Mouse (Mus musculus) kidney, adult 11 months (tissue): ENCODE results near the gene Ogfrl1.
"Not testable (repeated sequence)": the region's sequence is repeated elsewhere in the genome, so short reads cannot be mapped to it uniquely, and the experiment has no call there.

Source experiments
- DNase-seq: peaks from one replicate; pipeline ENCODE4 v3.0.0; 2022

Gene Ogfrl1

DNA sequence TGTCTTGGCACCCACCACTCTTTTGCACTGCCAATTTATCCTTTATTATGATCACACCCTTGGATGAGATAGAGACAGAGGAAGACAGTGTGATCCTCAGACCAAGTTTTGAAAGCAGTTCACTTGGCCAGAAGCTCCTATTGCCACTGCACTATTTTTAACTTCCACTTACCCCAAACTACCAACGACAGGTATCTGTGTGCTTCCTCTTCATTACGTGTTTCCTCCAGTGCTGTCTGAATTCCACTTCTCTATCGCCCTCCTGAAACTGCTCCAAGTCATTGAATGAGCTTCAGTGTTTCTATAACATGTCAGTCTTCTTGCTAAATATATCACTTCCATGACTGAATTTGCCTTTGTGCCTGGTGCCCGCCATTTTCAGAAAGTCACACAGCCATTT, at the start of gene Ogfrl1:
TSS of gene Ogfrl1 (minus strand) at position 150 of the 400 bp plus-strand sequence.
- DNase-seq = no peak

DNA sequence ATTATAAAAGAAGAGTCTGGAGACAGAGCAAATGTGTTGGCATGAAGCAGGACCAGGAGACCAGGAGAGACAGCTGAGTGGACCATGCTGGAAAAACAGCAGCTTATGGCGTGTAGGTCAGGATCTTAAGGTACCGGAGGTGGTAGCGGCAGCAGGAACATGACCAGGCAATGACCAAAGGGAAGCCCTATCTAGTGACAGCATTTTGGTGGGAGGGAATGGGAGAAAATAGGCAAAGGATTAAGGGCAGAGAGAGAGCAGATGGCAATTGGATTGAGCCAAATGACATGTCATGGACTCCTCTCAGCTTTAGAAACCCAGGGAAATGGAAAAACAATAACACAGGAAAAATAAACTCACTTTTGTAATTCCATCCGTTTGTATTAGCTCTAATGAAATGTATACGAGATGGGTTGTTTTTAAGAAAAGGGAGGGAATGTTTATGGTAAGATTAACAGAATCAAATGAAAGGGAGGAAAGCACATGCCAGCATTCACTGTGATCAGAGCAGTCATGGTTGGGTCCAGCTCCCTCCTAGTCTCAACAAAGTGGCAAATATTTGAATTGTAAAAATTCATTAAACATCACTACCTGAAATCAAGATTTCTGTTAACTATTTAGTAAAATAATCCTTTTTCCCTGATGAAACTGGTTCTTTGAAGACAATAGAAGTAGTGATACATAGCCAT, 48.3 kb upstream of the Ogfrl1 start:
- no peak for DNase-seq

DNA sequence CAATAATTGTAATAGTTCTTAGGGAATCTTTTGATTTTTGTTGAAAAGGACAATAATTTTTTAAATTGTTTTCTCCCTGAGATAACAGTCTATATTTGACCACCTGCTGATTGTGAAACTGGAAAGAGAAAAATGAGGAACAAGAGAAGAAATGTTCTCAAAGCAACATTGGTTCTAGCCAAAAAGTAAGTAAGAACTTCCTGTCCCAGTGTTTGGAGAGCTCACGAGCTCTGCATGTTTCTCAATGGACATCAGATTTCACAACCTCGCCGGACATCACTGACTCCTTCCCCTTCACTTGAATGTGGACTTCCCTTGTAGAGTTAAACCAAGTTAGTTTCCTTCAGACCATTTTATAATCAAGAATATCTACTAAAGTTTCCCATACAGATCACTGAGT, 36.0 kb upstream of the Ogfrl1 start:
- DNase-seq = no peak

DNA sequence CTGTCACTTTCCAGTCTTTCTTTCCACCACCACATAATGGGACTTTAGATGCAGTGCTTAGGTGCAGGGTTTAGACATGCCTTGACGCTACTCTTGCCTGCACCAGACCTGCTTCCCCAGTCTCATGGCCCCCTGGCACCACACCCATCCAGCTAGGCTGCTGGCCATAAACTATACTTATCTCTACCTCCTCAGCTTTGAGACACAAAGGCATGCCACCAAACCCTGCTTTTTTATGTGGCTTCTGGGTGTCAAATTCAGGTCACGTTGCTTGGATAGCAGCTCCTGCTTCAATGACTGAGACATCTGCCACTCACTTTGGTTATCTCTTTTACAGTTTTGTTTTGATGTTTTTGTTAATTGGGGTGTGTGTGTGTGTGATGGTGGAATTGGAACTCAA, 28.9 kb upstream of the Ogfrl1 start:
- DNase-seq = no peak

DNA sequence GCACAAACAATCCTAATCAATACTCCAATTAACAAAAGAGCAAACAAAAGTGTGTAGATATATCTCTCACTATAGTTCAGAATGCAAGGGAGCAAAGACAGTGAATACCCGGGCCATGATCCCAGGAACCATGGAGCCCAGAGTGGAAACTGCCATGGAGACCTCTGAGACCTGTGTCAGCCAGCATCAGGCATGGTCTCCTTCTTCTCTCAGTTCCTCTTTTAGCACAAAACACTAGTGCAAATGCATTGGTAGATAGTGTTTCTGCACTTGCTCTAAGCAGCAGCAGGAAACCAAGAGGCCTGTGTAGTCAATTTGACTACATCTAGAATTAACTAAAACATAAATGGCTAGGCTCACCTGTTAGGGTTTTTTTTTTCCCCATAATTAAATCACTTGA, 21.4 kb upstream of the Ogfrl1 start:
- DNase-seq = no peak

DNA sequence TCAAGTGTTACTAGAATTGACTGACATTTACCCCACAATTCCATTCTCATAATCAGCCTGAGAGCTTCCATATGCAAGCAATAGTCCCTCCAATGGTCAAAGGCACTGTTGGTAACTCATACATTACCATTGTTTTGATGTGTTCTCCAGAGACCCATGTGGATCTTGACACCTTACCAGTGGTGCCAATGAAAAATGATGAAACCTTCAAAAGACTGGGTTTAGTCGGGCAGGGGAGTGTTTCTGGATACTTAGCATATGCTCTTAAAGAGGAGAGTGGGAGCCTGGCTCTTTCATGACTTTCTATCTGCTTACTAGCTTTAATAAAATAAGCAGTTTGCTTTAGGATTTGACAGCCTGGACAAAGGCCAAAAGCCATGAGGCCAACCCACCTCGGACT, 20.5 kb upstream of the Ogfrl1 start:
- no peak for DNase-seq

DNA sequence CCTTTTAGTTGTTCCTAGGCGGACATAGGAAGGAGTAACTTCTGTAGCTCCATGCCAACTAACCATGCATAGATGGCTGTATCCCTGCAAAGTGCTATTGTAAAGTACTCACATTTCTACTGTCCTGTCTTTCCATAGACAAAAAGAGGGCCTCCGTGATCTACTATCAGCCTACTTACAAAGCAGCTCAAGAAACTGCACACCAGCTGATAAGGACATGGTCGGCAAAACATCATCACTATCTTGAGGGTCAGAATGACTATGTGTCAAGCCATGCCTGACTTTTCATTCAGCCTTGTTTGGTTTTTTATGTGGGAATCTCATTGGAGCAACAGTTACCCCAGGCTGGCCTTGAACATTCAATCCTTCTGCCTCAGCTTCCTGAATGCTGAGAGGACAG, 20.0 kb upstream of the Ogfrl1 start:
- no peak for DNase-seq

DNA sequence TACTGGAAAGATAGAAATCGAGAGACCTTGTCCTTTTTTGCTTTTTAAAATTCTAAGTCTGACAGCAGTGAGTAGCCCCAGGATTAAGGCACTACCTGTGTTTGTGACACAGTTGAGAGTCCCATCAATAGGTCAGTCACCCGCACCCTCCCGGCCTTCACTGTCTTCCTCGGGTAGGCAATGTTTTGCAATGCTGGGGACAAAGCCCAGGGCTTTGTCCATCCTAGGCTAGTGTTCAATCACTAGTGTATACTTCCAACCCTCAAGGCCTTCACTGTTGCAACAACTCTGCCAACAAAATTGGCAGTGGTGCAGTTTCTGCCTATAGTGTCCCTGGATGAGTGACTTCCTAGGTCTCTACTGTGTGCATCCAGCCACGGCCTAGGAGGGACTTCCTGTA, 14.0 kb upstream of the Ogfrl1 start:
- no peak for DNase-seq

DNA sequence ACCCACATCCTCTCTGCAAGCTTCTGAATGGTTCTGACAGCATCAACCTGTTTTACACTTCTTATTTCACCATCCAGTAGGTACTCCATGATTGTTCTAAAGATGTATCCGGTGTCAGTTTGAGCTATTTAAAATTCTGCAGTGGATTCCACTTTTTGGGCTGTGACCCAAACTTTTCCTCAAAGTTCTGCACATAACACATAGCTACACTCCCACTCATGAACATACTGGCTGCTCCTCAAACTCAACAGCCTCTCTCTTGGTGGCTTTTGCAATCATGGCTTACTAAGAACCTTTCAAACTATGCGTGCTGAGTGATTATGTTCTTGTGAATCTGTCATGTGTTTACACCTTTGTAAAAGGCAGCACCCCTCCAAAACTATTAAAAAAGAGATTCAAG, 12.4 kb upstream of the Ogfrl1 start:
- no peak for DNase-seq

DNA sequence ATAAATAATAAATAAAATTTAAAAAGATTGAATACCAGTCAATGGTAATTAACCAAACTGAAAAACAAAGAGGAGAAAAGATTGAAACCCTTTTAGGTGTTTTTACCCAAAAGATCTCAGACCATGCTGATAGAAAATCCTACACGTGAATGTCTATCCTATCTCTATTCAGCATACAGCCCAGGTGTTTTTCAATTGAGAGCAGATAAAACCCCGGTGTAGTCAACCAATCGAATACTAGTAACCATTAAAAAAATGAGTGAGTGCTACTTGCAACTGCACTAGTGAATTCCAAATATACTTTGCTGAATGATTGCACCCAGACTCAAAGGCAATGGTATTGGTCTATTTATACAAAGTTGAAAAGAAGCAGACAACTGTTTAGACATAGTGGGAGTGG, 4.8 kb upstream of the Ogfrl1 start:
- no peak for DNase-seq

DNA sequence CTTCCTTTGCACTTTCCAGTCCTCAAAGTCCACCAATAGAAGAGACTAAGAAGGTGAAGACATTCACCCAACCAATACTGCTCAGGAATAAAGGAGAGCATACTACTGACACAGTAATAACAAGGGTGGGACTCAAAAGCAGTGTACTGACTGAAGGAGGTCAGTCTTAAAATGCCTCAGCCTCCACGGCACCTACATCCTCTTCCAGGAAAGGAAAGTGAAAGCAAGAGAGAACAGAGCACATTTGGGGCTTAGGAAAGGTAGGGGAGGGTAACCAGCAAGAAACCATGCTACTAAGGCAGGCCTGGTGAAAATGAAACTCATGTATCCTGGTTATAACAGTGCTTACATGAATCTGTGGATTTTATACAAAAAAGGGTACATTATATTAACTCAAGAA, 2.0 kb upstream of the Ogfrl1 start:
- DNase-seq = no peak

DNA sequence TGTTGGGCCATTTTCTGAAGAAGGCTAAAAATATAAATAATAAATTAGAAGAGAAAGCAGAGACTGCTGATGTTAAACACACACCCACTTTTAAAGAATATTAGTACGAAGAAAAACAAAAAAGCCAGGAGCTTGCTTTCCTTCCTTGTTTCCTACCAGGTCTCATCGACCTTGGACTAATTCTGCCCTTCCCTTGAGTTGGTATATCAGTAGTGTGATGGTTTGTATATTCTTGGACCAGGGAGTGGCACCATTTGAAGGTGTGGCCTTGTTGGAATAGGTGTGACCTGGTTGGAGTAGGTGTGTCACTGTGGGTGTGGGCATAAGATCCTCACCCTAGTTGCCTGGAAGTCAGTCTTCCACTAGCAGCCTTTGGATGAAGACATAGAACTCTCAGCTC, 3.2 kb downstream of the Ogfrl1 start:
- DNase-seq = not testable (repeated sequence)

DNA sequence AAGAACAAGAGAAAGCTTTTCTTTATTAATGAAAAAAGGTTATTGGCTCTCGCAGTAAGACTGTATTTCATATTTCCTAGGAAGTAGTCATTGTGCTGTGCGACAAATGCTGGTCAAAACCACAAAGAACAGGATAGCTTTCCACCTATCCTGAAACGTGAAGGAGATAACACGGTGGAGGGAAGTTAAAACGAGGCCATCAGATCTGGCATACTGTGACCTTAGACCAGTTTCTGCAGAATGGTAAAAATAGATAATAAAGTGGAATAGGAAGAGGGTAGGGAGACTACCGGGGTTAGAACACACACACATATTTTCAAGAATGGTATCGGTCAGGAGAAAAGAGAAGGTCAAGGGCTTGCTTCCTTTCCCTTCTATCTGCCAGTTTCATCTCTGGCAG, 5.8 kb downstream of the Ogfrl1 start:
- DNase-seq = no peak

DNA sequence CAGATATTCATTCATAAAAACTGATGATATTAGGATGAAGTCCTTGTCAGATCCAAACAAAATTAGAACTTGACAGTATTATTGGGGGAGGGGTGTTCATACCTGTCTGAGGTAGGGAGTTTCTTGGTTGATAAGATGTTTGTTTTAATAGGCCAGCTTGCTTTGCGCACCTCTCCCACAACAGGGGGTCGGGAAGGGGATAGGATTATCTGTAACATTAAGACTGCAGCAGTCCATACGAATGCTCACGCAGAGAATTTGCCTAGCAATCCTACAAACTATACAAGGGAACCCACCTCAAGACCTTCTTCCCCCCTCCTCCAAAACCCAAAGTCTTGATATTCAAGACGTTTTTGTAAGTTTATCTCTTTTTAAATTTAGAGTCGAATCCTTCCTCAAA, 13.2 kb downstream of the Ogfrl1 start:
- DNase-seq = no peak

DNA sequence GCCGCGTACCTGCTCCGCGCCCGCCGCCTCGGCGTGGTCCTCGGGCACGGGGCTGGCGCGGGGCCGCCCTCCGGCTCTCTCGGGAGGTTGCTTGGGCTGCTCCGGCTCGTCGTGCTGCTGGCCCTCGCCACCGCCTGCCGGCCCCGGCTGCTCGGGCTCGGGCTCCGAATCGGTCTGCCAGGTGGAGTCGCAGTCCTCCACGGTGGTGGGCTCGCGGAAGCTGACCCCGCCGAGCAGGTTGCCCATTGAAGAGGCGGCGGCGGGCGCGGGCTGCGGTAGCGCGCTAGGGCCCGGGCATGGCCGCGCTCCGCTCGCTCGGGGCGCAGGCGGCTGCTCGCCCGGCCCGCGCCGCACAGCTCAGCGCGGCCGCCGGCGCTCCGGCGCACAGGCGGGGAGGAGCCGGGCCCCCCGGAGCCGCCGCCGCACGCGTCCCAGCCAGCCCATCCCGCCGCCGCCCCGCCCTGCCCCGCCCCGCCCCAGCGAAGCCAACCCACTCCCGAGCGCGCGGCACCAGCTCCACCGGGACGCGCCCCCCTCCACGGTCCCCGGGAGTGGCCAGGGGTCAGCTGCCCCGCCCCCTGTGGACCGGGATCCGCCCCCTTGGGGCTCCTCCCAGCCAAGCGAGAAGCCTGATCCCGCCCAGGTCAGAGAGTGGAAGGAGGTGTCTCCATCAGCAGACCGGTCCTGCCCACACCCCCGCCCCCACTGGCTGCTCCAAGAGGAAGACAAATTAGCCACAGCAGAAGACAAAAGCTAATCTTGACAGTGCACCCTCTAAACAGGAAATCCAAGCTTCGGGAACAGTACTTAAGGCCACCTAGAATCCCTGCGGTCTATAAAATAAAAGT, 14.5 kb downstream of the Ogfrl1 start:
- peak; percentile 99 for DNase-seq

DNA sequence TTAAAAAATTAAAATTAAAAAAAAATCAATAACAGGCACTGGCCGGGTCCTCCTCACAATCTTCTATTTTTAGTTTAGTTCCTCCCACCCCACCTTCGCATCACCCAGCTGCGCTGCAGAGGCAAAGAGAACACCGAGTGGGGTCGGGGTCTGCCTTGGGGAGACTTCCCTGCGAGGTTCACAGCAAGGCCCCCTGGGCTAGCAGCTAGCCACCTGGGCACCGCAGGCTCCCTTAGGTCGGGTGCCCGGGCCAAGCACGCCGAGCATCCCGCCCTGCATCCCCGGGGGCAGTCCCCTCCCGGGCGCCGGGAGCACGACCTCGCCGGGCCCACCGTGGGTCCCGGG, 15.1 kb downstream of the Ogfrl1 start:
- no peak for DNase-seq

DNA sequence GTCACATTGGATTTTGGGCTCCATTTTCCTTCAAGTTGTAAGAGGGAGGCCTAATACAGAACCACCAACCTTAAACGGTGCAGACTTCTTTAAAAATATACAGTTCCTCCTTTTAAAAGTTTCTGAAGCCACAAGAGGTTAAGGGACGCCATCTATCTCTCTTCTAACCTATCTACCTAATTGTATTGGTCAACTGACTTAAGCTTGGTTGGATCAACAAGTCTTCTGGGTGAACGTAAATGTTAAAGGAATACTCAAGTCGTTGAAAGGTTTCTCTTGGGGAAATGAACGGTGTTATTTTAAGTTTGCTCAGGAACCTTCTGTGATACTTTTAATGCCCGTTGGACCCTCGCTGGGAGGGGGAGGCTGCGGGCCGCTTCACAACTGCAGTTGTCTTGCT, 15.5 kb downstream of the Ogfrl1 start:
- DNase-seq = no peak

DNA sequence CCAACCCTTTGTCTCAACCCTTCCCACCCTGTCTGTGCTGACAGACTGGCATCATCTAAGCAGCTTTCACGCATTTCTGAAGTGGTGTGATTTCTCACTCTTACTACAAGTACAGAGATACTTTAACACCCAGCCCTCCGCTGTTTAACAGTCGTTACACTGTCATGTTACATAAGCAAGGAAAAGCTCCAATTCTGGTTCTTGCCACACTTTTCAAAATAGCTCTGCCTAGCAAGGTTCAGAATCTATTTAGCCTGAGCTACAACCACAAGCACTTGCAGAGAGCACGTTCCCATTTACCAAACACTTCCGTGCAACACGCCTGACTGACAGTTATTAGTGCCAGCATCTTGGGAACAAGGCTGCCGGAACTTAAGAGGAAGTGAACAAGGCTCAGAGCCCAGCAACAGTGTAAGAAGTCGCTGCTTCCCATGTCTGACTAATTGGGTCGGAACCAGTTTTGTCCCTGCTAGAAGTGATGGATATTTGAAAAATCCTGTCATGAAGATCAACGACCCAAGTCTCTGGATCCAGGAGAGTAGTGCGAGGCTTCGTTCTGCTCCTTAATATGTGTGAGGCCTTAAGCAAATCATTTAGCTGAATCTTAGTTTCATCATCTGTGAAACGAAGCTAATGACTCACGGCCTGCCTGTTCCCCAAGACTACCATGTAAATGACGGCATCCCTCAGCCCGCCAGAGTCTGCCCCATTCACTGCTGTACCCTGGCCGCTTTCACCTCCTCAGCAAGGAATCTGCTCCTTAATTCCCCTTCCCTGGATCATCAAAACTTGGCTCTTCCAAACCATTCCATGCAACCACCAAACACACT, 17.4 kb downstream of the Ogfrl1 start:
- no peak for DNase-seq

DNA sequence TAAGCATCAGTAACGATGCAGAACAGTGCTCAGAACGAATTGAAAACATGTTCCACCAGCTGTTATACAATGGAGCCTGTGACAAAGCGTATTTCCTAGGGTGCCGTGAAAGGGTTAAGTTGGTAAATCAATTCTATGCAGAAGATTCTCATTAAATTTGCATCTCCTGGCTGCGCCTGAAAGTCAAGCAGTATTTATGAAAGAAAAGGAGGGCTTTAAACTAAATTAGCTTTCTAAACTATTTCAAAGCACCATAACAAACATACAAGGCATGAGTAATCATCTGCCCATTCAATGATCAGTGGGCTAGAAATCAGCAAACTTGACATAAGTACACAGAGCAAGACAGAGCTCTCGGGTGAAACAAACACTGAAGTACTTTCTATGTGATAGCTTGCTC, 18.3 kb downstream of the Ogfrl1 start:
- no peak for DNase-seq

DNA sequence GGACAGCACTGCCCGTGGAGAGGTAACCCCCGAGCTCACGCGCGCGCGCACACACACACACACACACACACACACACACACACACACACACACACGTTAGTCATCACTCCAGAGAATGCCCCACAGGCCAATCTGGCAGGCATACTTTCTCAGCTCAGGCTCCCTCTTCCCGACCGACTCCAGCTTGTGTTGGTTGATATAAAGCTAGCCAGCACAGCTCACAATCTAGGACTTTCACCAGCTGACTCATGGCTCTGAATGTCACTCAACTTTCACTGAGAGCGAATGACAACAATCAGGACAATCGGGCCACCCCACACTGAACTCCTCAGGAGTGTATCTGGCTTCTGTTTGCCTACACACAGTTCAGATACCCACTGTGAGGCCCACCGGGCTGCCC, 20.0 kb downstream of the Ogfrl1 start:
- DNase-seq = no peak

DNA sequence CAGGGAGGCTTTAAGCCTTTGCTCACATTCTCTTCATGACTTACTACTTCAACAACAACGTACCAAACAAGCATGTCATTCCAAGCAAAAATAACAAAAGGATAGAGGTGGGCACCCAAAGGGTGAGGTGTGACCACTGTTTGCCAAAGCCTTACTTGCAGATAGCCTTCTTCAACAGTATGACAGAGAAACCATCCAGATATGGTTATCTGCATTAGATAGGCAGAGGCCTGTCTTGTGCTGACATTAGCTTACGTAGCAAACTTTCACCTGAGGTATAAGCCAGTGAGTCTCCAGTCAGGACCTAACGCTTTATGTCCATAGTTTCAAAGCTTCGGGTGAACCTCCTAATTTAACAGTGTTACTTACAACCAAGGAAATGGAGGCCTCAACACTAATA, 23.4 kb downstream of the Ogfrl1 start:
- no peak for DNase-seq

DNA sequence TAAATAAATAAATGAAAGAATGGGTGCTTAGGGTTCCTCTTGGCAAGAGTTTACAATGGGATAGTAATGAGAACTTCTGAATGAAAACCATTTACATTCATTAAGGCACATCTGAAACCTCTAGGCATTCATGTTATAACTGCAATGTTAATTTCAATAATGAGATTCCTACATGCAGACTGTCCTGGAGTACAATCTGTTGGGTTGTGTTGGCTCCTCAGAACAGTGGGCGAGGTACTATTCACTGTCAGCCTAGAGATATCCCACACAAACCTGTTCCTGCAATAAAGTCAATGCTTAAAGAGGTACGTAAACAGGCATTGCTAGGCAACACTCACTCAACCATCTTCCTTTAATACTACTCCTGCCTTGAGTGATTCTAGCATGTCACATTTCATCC, 32.0 kb downstream of the Ogfrl1 start:
- no peak for DNase-seq

DNA sequence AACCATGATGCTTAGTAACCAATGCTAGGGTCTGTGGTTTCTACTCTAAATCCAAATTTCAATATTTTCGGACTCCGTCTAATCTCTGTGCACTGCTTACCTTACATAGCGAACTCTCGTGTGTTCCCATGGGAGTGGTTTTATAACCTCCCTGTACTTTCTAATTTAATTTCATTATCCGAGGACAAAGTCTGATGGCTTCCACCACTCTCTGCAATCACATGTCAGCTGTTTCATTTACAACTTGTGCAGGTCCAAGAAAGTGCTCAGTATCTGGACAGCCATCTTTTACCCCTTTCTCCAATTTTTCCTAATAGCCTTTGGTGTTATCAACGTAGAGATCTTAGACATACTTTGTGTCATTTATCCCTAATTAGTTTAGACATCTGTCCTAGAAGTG, 44.7 kb downstream of the Ogfrl1 start:
- DNase-seq = no peak

DNA sequence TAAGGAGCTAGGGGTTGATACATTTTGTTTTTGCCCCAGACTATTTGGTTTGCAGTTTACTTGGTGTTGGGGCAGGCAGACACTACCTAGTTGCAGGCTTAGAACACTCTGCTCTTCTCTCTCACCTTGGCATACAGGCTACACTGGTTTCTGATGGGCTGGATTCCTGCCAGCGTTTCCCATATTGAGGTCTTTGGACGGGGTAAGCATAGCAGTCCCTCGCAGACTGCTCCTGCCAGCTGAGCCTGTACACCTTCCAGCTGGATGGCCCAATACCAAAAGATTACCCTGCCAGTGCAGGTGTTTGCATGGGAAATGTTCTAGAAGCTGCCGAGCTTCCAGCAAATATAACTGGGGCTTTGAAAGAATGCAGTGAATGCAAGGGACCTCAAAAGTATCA, 45.8 kb downstream of the Ogfrl1 start:
- DNase-seq = no peak
